Mouse (Mus musculus) cortical plate, adult 2 months (tissue): ENCODE results near the gene Qrsl1. TPM values are rescaled to one million over a fixed set of nuclear protein-coding genes. Genes with fewer than 3 reads are reported as not detected.

Source experiments
- H3K27ac ChIP-seq: fragments of 200-500 bp; 2 replicates; pipeline ENCODE4 v1.5.1; 2012; ENCODE audit warnings: low read length, control low read depth, inconsistent platforms; ENCODE audit not compliant: insufficient read depth
- H3K4me1 ChIP-seq: fragments of 200-500 bp; 2 replicates; pipeline ENCODE4 v1.6.1; 2011; ENCODE audit warnings: low read length; ENCODE audit not compliant: control insufficient read depth, insufficient read depth
- H3K4me3 ChIP-seq: fragments of 200-500 bp; 2 replicates; pipeline ENCODE4 v1.5.1; 2011; ENCODE audit warnings: mild to moderate bottlenecking, low read length, control low read depth; ENCODE audit not compliant: insufficient read depth
- CTCF ChIP-seq: fragments of 200-500 bp; IDR thresholded peaks from 2 replicates; pipeline ENCODE4 v1.5.1; 2011; ENCODE audit warnings: mild to moderate bottlenecking, control low read depth, low read length; ENCODE audit not compliant: insufficient read depth; ENCODE audit errors: extremely low read depth
- POLR2A ChIP-seq: fragments of 200-500 bp; IDR thresholded peaks from 2 replicates; pipeline ENCODE4 v1.6.1; 2011; ENCODE audit warnings: mild to moderate bottlenecking, low read length, control low read depth; ENCODE audit not compliant: insufficient read depth; ENCODE audit errors: extremely low read depth
- polyA plus RNA-seq: library from polyadenylated mRNA; depleted of rRNA; stranded (reverse); fragments of >200 nt; gene quantifications from 2 replicates; pipeline ENCODE4 v1.2.3, GENCODE M21; 2012

The Qrsl1 gene
- polyA plus RNA-seq, 1 experiment: 18.9 TPM

DNA sequence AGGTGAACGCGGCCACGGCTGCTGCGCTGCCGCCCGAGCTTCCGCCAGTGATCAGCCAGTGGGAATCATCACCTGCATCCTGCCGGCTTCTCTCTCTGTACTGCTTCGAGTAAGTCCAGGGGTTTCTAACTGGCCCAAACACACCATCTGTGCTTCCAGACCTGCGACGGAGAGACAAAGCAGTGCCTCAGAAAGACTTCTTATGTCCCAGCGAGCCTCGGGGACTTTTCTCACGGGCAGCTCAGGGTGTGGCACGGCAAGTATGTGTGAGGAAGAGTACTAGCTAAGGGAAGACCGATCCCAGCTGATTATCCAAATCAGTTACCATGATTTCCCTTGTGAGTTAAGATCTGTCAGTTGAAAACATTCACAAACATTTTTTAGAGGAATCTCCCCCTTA lies 12.6 kb downstream of the Qrsl1 start:
- Histone ChIP-seq H3K4me1 (no peaks in the 10 kb centered on the region), H3K4me3 (no peak overlapping the region), H3K27ac (no peak overlapping the region)
- TF ChIP-seq CTCF (no peak), POLR2A (no peak)

DNA sequence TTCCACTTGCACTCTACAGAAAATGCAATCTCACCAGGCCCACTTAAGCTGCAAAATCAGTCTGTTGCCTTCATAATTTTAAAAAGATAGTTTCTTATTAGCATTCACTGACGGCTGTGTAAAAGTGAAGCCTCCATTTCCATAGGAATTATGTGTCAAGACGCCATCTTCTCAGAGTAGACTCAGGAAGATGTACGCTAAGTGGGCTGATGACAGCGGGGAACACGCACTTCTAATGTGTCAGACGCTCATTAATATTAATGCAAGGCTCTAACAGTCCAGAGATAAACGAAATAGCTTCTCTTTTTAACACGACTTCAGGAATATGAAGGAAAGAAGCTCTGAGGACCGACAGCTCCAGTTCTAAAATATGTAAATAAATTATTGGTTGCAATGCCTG lies 13.9 kb downstream of the Qrsl1 start:
- Histone ChIP-seq H3K4me1 (no peaks in the 10 kb centered on the region), H3K27ac (no peak overlapping the region), H3K4me3 (no peak overlapping the region)
- TF ChIP-seq POLR2A (no peak), CTCF (no peak)

DNA sequence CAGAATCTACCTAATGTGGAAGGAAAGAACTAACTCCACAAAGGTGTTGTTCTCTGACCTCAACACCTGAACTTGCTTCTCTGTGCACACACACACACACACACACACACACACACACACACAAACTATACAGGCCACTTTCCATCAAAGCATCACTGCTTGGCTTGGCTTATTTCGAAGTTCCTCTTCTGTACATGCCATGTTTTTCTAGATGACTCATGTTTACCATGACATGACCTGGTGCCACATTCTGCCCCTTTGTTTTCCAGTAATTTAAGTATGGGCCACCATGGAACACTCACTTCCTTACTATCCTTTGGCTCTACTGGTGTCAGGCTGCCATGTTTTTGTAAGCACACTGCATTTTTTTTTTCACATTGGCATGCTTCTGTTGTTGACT lies 30.1 kb downstream of the Qrsl1 start:
- Histone ChIP-seq H3K4me3 (no peak overlapping the region), H3K4me1 (no peaks in the 10 kb centered on the region), H3K27ac (no peak overlapping the region)
- TF ChIP-seq CTCF (no peak), POLR2A (no peak)

DNA sequence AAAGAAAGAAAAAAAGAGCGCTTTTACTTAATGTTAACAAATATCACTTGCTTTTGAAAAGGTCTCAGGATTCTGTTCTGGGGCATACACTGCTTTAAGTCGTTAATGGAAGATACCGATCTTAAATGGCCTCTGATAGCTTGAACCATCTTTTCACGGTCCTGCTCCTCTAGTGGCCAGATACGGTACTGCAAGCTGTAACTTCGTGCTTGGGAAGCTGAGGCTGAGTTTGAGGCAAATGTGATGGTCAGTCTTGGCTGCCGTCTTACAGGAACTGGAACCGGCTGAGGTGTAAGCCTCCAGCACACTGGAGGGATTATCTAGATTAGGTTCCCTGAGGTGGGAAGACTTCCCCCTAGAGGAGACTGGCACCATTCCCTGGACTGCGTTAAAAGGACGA lies 30.8 kb downstream of the Qrsl1 start:
- Histone ChIP-seq H3K4me1 (no peaks in the 10 kb centered on the region), H3K4me3 (no peak overlapping the region), H3K27ac (no peak overlapping the region)
- TF ChIP-seq POLR2A (no peak), CTCF (peak; percentile 75)

DNA sequence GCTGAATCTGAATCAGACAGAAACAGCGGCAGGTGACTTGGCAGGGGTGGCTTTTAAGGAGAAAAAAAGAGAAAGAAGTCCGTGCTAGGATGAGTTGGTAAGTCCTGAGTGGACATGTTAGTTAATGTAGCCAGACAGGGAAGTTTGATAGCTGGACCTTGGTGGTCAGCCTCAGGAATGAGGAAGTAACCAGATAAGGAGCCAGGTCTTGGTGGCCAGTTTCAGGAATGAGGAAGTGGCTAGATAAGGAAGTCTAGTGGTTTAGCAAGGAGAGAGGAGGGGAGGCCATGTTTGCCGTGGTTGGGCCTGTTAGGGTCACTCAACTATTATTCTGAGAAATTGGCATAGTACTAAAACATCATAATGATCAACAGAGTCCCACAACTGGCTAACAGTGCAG lies 45.2 kb downstream of the Qrsl1 start:
- Histone ChIP-seq H3K4me1 (no peaks in the 10 kb centered on the region), H3K27ac (no peak overlapping the region), H3K4me3 (no peak overlapping the region)
- TF ChIP-seq POLR2A (no peak), CTCF (no peak)

DNA sequence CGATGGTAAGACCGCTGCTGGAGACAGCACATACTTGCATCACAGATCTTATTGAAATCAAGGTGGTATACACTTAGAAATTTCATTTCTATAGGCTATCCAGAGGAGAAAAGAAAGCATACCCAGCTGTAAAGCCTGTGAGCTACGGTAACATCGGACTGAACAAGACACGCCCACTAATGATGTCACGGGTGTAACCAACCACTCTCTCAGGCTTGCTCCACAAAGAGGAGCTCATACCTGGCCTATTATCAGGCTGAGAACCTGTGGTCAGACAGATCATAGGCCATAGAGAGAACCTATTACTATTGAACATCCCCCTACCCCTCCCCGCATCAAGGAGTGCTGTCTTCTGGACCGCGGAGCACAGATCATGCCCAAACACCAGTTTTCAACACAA lies 45.6 kb downstream of the Qrsl1 start:
- Histone ChIP-seq H3K4me1 (no peaks in the 10 kb centered on the region), H3K4me3 (no peak overlapping the region), H3K27ac (no peak overlapping the region)
- TF ChIP-seq POLR2A (no peak), CTCF (no peak)

DNA sequence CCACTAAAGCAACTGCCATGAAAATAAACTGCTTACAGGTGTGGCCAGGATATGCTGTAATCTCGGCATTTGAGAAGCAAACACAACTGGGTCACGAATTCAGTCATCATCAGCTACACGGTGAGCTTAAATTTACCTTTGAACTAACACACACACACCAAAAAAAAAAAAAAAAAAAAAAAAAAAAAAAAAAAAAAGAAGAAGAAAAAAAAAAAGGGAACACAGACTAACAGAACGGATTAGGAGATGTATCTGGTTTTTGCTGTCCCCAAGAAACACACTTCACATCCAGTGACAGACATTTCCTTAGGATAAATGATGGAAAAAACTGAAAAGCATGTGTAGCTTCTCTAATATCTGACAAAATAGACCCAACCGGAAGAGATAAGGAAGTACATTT lies 49.6 kb downstream of the Qrsl1 start:
- no peak overlapping the region for H3K4me3 ChIP-seq
- no peak overlapping the region for H3K27ac ChIP-seq
- TF ChIP-seq POLR2A: no peak
- TF ChIP-seq CTCF: no peak
- no peaks in the 10 kb centered on the region for H3K4me1 ChIP-seq

DNA sequence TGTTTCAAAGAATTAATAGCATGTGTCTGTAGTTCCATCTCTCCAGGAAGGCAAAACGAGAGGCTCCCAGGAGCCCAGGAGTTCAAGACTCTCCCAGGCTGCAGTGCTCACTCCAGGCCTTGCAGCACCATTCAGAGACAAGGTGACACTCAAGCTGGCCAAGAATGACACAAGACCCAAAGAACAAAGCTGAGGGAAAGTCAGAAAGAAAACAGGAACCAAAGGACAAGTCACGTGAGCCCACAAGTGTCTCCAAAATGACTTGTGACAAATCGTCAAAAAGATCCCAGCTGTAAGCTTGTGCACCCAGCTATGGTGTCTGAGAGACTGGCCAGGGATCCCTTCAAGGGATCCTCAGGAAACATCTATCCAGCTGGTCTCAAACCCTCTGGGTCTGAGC lies 52.1 kb downstream of the Qrsl1 start:
- Histone ChIP-seq H3K4me1 (no peaks in the 10 kb centered on the region), H3K27ac (no peak overlapping the region), H3K4me3 (no peak overlapping the region)
- TF ChIP-seq CTCF (no peak), POLR2A (no peak)

DNA sequence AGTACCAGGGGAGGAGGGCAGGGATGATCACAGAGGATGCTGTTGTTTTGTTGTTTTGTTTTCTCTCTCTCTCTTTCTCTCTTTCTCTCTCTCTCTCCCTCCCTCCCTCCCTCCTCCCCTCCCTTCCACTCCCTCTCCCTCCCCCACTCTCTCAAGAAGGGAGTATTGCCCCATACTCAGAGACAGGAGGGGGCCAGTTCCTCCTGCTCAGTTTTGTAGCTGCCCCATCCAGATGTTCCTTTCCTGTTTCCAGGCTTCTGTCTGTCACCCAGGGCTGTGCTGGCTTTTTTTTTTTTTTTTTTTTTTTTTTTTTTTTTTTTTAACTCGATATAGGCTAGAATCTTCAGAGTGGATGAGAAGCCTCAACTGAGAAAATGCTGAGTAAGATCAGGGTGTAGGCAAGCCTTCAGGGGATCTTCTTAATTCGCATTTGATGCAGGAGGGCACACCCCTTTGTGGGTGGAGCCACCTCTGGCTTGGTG lies 55.4 kb downstream of the Qrsl1 start:
- H3K4me1 ChIP-seq: no peaks in the 10 kb centered on the region
- no peak overlapping the region for H3K27ac ChIP-seq
- no peak overlapping the region for H3K4me3 ChIP-seq
- no peak for TF ChIP-seq POLR2A
- TF ChIP-seq CTCF: no peak

DNA sequence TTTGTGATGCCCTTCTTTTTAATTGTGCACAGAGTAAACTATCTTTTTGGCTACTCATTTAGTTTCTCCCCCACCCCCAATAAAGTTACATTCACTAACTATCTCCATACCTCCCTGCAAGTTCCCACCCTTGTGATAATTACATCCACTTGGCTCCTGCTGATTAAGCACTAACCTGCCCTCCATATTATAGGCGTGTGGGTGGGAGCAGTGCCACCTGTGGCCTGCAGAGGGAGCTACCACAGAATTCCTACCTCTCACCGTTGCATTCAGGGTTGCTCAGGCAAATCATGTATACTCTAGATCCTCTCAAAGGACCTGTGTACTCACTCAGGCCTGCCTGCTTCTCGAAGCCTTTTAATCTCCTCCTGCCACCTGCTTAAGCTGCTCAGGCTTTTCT lies 56.1 kb downstream of the Qrsl1 start:
- TF ChIP-seq POLR2A (no peak), CTCF (no peak)
- Histone ChIP-seq H3K27ac (no peak overlapping the region), H3K4me1 (no peaks in the 10 kb centered on the region), H3K4me3 (no peak overlapping the region)

DNA sequence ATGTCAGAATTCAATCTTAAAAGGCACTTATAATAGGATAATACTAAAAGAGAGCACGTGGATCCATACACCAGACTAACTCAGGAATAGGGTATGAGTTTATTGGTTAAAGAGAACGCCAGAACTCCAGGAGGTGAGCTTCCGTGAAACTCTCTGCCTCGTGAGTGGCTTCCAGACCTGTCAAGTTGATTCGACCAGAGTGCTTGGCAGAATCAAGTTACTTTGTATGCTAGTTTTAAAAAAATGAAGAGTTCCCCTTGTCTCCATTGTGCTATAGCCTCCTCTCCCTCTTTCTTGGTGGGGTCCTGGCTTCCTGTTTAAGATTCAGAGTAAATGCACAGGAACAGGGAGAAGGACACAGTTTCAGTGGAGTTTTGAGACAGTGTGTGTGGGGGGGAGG lies 60.1 kb downstream of the Qrsl1 start:
- no peak overlapping the region for H3K27ac ChIP-seq
- no peak overlapping the region for H3K4me3 ChIP-seq
- H3K4me1 ChIP-seq: no peaks in the 10 kb centered on the region
- TF ChIP-seq POLR2A: no peak
- TF ChIP-seq CTCF: no peak
